Mouse (Mus musculus): ENCODE results near the gene Gm45337.

GRCm38 (mm10) chr7:142159366-142159765 lies 15.0 kb upstream of the Gm45337 start:
- TF ChIP-seq CTCF (IDR thresholded peaks at IDR 0.05; ENCODE audit: low read depth, low read length) (no peak), TAL1 (conservative IDR thresholded peaks at IDR 0.05; ENCODE audit: low read depth, low read length) (no peak), GATA1 (IDR thresholded peaks at IDR 0.05; ENCODE audit: borderline replicate concordance, low read length) (no peak), GATA2 (IDR thresholded peaks at IDR 0.05; ENCODE audit: borderline replicate concordance, low read depth, low read length) (no peak), POLR2AphosphoS5 (IDR thresholded peaks at IDR 0.05; ENCODE audit: insufficient replicate concordance, low read depth, low read length) (no peak)
